Mouse (Mus musculus): ENCODE results near the gene Chmp3. TPM values are rescaled to one million over a fixed set of nuclear protein-coding genes. Genes with fewer than 3 reads are reported as not detected.

Gene Chmp3
- polyA plus RNA-seq, 1 experiment from 2014 or later, result 49.1 TPM

GRCm38 (mm10) chr6:71621551-71621950 is 78.0 kb downstream of the Chmp3 start:
- no peak for DNase-seq (ENCODE audit: low spot score)
- H3K27ac ChIP-seq, result no peak overlapping the region
- H3K4me3 ChIP-seq, result no peak overlapping the region
- H3K27me3 ChIP-seq (ENCODE audit: low read depth, poor library complexity, severe bottlenecking), result no peaks in the 10 kb centered on the region
- peaks cover 8% of the 10 kb centered on the region for H3K4me1 ChIP-seq
- WGBS, result 93% methylated on average over 5 of the region's 5 CpGs
- no peaks in the 10 kb centered on the region for H3K9me3 ChIP-seq (replicated peaks)
- peaks cover 99% of the 10 kb centered on the region for H3K36me3 ChIP-seq

DNA sequence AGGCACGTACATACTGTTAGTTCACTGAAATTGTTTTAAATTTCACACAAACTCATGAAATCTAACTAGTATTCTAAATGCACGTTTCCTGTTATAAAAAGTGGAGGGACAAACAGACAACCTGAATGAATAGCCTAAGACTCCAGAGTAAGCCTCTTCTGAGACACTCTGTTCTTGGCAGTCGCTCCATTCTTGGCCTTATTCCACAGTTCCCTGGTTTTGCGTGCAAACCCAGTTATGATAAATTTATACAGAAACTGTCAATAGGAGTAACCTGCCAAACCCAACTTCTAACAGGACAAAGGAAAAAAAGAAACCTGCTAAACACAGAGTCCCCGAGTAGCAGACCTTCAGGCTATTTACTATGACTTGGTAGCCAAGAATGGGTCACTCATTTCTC is 78.4 kb downstream of the Chmp3 start:
- H3K4me1 ChIP-seq, result peaks cover 8% of the 10 kb centered on the region
- H3K27me3 ChIP-seq (ENCODE audit: low read depth, poor library complexity, severe bottlenecking), result no peaks in the 10 kb centered on the region
- H3K9me3 ChIP-seq (replicated peaks), result no peaks in the 10 kb centered on the region
- H3K27ac ChIP-seq, result no peak overlapping the region
- H3K4me3 ChIP-seq, result no peak overlapping the region
- peaks cover 99% of the 10 kb centered on the region for H3K36me3 ChIP-seq
- 95% methylated on average over 5 of the region's 5 CpGs for WGBS
- DNase-seq (ENCODE audit: low spot score), result no peak

- Histone ChIP-seq H3K27me3 (ENCODE audit: low read depth, poor library complexity, severe bottlenecking) (no peaks in the 10 kb centered on the region), H3K27ac (no peak overlapping the region), H3K4me1 (peaks cover 10% of the 10 kb centered on the region), H3K36me3 (peaks cover 99% of the 10 kb centered on the region), H3K4me3 (no peak overlapping the region), H3K9me3 (replicated peaks) (no peaks in the 10 kb centered on the region)
- no peak for DNase-seq (ENCODE audit: low spot score)
Observed at GRCm38 (mm10) chr6:71624723-71625122, 81.1 kb downstream of the Chmp3 start.

- peaks cover 98% of the 10 kb centered on the region for H3K36me3 ChIP-seq
- H3K27ac ChIP-seq, result no peak overlapping the region
- no peak for DNase-seq (ENCODE audit: low spot score)
- no peak overlapping the region for H3K4me3 ChIP-seq
- H3K9me3 ChIP-seq (replicated peaks), result no peaks in the 10 kb centered on the region
- H3K27me3 ChIP-seq (ENCODE audit: low read depth, poor library complexity, severe bottlenecking), result no peaks in the 10 kb centered on the region
- 96% methylated on average over 2 of the region's 2 CpGs for WGBS
- peaks cover 20% of the 10 kb centered on the region for H3K4me1 ChIP-seq
Observed at GRCm38 (mm10) chr6:71625984-71626383, 82.4 kb downstream of the Chmp3 start.

DNA sequence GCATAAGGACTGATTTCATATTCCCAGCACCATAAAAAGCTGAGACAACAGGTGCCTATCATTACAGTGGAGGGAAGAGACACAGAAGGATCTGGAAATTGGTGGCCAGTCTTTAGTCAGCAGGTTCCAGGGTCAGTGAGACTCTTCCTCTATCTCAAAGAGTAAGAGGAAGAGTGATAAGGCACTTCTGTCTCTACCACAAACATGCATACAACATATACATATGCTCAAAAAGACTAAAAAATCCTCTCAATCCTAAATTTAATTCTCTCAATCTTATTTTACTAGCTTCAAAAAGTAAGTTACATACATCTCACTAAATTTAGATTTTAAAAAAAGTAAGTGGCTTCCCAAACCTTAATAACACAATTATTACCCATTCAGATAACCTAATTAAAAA is 83.7 kb downstream of the Chmp3 start:
- H3K4me1 ChIP-seq, result peaks cover 29% of the 10 kb centered on the region
- H3K4me3 ChIP-seq, result no peak overlapping the region
- H3K9me3 ChIP-seq (replicated peaks), result no peaks in the 10 kb centered on the region
- no peaks in the 10 kb centered on the region for H3K27me3 ChIP-seq (ENCODE audit: low read depth, poor library complexity, severe bottlenecking)
- H3K36me3 ChIP-seq, result peaks cover 84% of the 10 kb centered on the region
- DNase-seq (ENCODE audit: low spot score), result no peak
- no peak overlapping the region for H3K27ac ChIP-seq

GRCm38 (mm10) chr6:71631196-71631595 is 87.6 kb downstream of the Chmp3 start:
- peaks cover 46% of the 10 kb centered on the region for H3K36me3 ChIP-seq
- 26% methylated on average over 2 of the region's 2 CpGs for WGBS
- peak overlapping the region; percentile 88 for H3K4me3 ChIP-seq
- H3K9me3 ChIP-seq (replicated peaks), result no peaks in the 10 kb centered on the region
- DNase-seq (ENCODE audit: low spot score), result no peak
- peaks cover 21% of the 10 kb centered on the region for H3K4me1 ChIP-seq
- H3K27me3 ChIP-seq (ENCODE audit: low read depth, poor library complexity, severe bottlenecking), result no peaks in the 10 kb centered on the region
- no peak overlapping the region for H3K27ac ChIP-seq

DNA sequence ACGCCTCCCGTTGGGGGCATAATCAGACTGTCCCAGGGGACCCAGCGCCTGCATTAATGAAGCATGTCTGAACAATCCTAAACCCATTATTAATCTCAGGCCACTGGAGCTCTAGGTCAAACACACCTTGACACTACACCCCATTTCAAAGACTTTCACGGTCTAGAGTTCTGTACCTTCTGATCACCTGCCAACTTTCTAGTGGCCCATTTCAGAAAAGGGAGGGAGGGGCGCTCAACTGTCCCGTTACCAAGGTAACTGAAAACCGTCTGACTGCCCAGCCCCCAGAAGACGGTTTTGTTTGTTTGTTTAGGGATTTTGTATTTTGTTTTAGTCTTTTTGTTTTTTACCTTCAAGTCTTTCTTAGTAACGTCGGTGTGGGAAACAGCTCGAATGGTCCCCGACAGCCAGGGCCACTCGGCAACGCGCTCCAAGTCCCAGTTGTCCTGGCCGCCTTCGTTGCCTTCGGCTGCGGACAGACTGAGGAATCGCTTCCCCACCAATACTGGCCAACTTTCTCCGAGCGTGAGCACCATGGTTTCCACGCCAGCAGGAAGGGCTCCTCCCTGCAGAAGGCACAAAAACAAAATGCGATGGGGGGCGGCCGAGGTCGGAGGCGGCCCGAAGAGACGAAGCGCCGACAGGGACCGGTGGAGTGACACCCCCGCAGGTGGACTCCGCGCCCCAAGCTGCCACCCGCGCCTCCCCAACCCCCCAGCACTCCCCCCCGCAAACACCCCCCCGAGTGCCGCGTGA is 88.3 kb downstream of the Chmp3 start:
- Histone ChIP-seq H3K36me3 (peaks cover 39% of the 10 kb centered on the region), H3K27me3 (ENCODE audit: low read depth, poor library complexity, severe bottlenecking) (peaks cover 4% of the 10 kb centered on the region; the same call in 1 of the 2 replicates), H3K4me1 (peaks cover 21% of the 10 kb centered on the region), H3K4me3 (peak overlapping the region; percentile 88), H3K9me3 (replicated peaks) (no peaks in the 10 kb centered on the region), H3K27ac (peak overlapping the region; percentile 98)
- peak; percentile 64 for DNase-seq (ENCODE audit: low spot score)
- 4% methylated on average over 42 of the region's 42 CpGs for WGBS

Other genes starting within 250 kb of the Chmp3 start
- gene Smyd1, start 221.6 kb upstream of the Chmp3 start, polyA plus RNA-seq (2016; fragmentation: Nextera tagmentation; extraction: Ambion mirVana), result 0.24 and 0.35 TPM in 2 replicates
- 0.19 TPM in 1 of 2 replicates, not detected in the other for gene Cd8b1, start 221.0 kb upstream of the Chmp3 start, polyA plus RNA-seq (2016; fragmentation: Nextera tagmentation; extraction: Ambion mirVana)
- gene Cd8a, start 170.4 kb upstream of the Chmp3 start, polyA plus RNA-seq (2016; fragmentation: Nextera tagmentation; extraction: Ambion mirVana), result not detected in 2 replicates
- 12.5 and 15.5 TPM in 2 replicates for gene Rmnd5a, start 103.2 kb upstream of the Chmp3 start, polyA plus RNA-seq (2016; fragmentation: Nextera tagmentation; extraction: Ambion mirVana)
- gene Rnf103, start 49.9 kb upstream of the Chmp3 start, polyA plus RNA-seq (2016; fragmentation: Nextera tagmentation; extraction: Ambion mirVana), result 8.8 and 10.9 TPM in 2 replicates
- 55.7 and 69.4 TPM in 2 replicates for gene Kdm3a, start 89.2 kb downstream of the Chmp3 start, polyA plus RNA-seq (2016; fragmentation: Nextera tagmentation; extraction: Ambion mirVana)
- 7.3 and 7.8 TPM in 2 replicates for gene Reep1, start 163.8 kb downstream of the Chmp3 start, polyA plus RNA-seq (2016; fragmentation: Nextera tagmentation; extraction: Ambion mirVana)

Data from limb, embryonic 10.5 days (tissue).